Mouse (Mus musculus) embryo, embryonic 10 days (tissue): ENCODE measurements around the gene Flot2.
"Not testable (repeated sequence)": the region's sequence is repeated elsewhere in the genome, so short reads cannot be mapped to it uniquely, and the experiment has no call there.

Experiments
- DNase-seq: peaks from one replicate; pipeline ENCODE4 v3.0.0-alpha.2; 2015; ENCODE audit warnings: low spot score

Gene Flot2

GRCm38 (mm10) chr11:78037831-78038752, at the start of gene Flot2:
Gene Flot2 (plus strand): TSS chr11:78037931.
- DNase-seq: peak; percentile 79

GRCm38 (mm10) chr11:77989071-77989690, 48.5 kb upstream of the Flot2 start:
- no peak for DNase-seq

GRCm38 (mm10) chr11:77995556-77995955, 42.2 kb upstream of the Flot2 start:
- DNase-seq: no peak

- no peak for DNase-seq
Measured at GRCm38 (mm10) chr11:78006446-78006845, 31.3 kb upstream of the Flot2 start.

- DNase-seq: peak; percentile 83
Measured at GRCm38 (mm10) chr11:78019676-78020075, 18.1 kb upstream of the Flot2 start.

GRCm38 (mm10) chr11:78023607-78024006, 14.1 kb upstream of the Flot2 start:
- DNase-seq: peak; percentile 45

- no peak for DNase-seq
Measured at GRCm38 (mm10) chr11:78029240-78029639, 8.5 kb upstream of the Flot2 start.

GRCm38 (mm10) chr11:78030600-78030999, 7.1 kb upstream of the Flot2 start:
- no peak for DNase-seq

GRCm38 (mm10) chr11:78031389-78031788, 6.3 kb upstream of the Flot2 start:
- DNase-seq: no peak

GRCm38 (mm10) chr11:78031947-78032808, 5.6 kb upstream of the Flot2 start, which contains the start of gene Dhrs13:
Gene Dhrs13 (plus strand): TSS chr11:78032280.
- peak; percentile 94 for DNase-seq

- DNase-seq: peak; percentile 15
Measured at GRCm38 (mm10) chr11:78032809-78033195, 4.9 kb upstream of the Flot2 start.

- DNase-seq: no peak
Measured at GRCm38 (mm10) chr11:78033931-78034617, 3.7 kb upstream of the Flot2 start.

- DNase-seq: no peak
Measured at GRCm38 (mm10) chr11:78036791-78037190, 940 bp upstream of the Flot2 start.

- DNase-seq: no peak
Measured at GRCm38 (mm10) chr11:78040878-78041277, 3.1 kb downstream of the Flot2 start.

- not testable (repeated sequence) for DNase-seq
Measured at GRCm38 (mm10) chr11:78042290-78042870, 4.6 kb downstream of the Flot2 start.

GRCm38 (mm10) chr11:78044758-78045251, 7.1 kb downstream of the Flot2 start:
- DNase-seq: no peak

GRCm38 (mm10) chr11:78048637-78049036, 10.9 kb downstream of the Flot2 start:
- not testable (repeated sequence) for DNase-seq

- no peak for DNase-seq
Measured at GRCm38 (mm10) chr11:78053078-78053477, 15.3 kb downstream of the Flot2 start.

- no peak for DNase-seq
Measured at GRCm38 (mm10) chr11:78056946-78057345, 19.2 kb downstream of the Flot2 start.

GRCm38 (mm10) chr11:78059833-78060757, 22.4 kb downstream of the Flot2 start:
- DNase-seq: peak; percentile 78
